Mouse (Mus musculus) adrenal gland, postnatal 10 days (tissue): ENCODE measurements at regions not wholly inside any gene's neighbourhood (a gene's known extent, or its start where the extent isn't known, plus 50 kb on each side); places are given as distances from the start of the nearest gene placed in this dataset.

ENCODE experiments used
- DNase-seq: peaks from one replicate; pipeline ENCODE4 v3.0.0; 2021; ENCODE audit warnings: mixed read lengths

GRCm38 (mm10) chr17:45824977-45825376 lies 91.3 kb upstream of the 1600014C23Rik start:
- no peak for DNase-seq

- DNase-seq, result no peak
Observed at GRCm38 (mm10) chr17:45823501-45823900, 89.9 kb upstream of the 1600014C23Rik start.

DNA sequence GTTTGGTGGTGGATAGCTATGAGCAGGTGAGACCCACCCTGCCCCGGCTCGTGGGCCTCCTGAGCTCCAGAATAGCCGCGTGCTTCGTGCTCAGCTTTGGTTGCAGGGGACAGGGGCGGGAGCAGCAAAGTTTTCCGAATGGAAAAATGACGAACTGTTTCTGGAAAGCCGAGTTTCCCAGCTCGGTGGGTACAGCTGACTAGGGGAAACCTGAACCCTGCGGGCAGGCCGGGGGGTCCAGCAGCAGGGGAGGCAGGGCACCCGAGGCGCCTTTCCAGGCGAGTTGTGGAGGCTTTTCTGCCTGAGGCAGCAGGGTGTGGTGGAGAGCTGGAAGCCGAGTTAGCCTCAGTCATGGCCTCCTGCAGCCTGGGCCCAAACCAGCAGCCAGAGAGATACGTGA lies 88.8 kb upstream of the 1600014C23Rik start:
- DNase-seq, result no peak

DNA sequence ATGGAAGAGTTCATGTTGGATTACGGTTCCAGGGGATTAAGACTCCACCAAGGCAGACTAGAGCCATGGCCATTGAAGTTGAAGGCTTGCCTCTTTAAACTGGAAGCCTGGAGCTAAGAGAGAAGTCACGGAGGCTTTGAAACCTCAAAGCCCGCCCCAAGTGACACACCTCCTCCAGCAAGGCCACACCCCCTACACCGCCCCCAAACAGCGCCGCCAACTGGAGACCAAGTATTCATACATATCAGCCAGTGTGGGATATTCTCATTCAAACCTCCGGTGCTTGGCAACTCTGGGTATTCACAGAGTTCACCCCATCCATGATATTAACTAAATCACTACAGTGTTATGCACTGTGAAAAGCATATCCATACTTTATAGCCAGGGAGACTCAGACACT lies 87.7 kb upstream of the 1600014C23Rik start:
- no peak for DNase-seq

DNA sequence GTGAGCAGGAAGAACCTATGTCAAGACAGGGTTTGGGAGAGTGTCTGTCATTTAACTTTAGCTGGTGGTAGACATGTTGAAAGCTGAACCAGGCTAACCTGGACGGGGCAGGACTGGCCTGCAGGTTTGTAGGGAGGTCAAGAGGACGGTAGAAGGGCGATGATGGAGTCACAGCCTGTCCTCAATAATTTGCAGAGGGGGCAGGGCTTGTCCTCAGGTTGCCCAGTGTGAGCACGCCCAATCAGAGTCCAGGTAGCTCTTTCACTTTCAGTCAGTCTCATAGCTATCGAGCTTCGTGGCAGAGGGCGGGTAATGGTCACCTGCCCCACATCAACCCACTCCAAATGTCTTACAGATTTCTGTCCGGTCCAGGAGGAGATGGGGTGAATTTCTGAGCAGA lies 85.5 kb upstream of the 1600014C23Rik start:
- DNase-seq, result no peak

- DNase-seq, result no peak
Observed at GRCm38 (mm10) chr17:45816566-45816965, 82.9 kb upstream of the 1600014C23Rik start.

GRCm38 (mm10) chr17:45815833-45816232 lies 82.2 kb upstream of the 1600014C23Rik start:
- DNase-seq, result peak; percentile 72

DNA sequence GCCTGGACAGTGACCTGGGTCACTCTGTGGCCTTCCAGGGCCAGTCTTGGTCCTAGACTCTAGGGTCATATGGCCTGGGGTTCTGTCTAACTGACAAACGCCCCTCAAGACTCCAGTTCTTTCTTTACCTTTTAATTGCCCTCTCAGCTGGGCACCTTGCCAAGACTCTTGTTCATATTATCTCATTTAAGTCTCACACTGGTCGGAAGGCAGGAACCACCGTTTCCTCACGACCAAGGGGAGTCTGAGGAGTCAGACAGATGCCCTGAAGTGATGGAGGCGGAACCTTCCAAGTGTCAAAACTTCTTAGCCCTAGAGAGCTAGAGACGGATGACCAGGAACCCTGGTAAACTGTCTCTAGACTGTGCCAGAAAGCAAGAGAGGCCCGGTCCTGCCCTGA lies 81.7 kb upstream of the 1600014C23Rik start:
- DNase-seq, result no peak

- DNase-seq, result no peak
Observed at GRCm38 (mm10) chr17:45814586-45814985, 80.9 kb upstream of the 1600014C23Rik start.

DNA sequence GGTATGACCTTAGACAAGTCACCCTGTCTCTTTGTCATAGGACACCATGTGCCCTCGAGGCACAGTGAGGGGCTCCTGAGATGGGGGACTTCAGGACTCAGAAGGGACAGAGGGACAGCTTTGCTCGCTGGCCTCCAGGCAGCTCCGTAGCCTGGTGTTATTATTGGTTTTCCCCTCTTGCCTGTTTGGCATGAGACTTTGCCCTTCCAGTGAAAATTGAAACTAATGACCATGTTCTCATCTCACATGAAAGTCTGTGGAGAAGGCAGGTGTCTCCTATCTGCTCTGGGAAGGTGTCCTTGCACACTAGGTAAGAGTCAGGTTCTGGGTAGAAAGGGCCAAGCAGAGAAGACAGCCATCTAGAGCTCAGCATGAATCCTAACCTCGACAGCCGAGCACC lies 80.3 kb upstream of the 1600014C23Rik start:
- no peak for DNase-seq

GRCm38 (mm10) chr17:45812289-45812955 lies 78.8 kb upstream of the 1600014C23Rik start:
- DNase-seq, result peak; percentile 80

DNA sequence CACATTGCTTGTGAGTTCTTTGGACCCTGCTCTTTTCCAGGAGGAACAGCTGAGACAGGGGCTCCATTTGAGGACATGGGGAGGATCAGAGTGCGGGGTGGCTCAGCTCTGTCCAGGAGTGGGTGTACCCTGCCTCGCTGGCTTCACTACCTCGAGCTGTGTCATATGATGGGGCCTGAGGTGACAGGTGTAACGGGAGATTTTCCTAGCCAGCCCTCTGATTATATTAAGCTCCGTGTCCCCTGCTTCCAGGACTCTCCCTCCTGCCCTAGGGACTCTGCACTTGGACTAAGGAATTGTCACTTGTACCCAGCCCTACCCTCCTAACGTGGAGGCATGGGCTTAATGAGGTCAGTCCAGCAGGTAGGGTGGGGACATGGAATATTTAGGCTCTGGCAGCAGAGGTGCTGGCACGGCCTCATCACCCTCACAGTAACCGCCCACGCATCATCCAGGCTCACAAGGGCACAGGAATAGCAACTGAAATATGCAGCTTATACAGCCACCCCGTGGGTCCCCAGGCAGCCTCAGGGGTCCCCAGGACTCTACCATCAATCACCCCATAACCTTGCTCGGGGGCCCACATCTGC lies 78.1 kb upstream of the 1600014C23Rik start:
- no peak for DNase-seq

GRCm38 (mm10) chr17:45809728-45810127 lies 76.1 kb upstream of the 1600014C23Rik start:
- no peak for DNase-seq

DNA sequence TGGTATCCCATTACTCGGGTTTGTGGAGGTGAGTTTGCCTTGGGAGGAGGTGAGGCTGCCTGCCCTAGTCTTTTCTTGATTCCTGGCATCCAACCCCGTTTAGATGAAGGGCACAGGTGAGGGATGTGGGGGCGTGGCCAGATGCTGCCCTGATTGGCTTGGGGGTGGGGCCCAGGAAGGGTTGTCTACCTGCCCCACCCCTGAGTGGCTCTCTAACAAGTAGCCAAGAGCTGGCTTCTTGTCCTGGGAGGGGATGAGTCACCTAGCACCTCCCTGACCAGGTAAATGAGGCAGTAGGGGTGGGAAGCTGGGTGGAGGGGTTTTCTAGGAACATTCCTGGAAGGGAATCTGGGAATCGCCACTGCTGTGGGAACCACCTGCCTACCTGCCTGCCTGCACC lies 74.7 kb upstream of the 1600014C23Rik start:
- no peak for DNase-seq

GRCm38 (mm10) chr17:45807452-45807851 lies 73.8 kb upstream of the 1600014C23Rik start:
- DNase-seq, result no peak

GRCm38 (mm10) chr17:45806831-45807230 lies 73.2 kb upstream of the 1600014C23Rik start:
- no peak for DNase-seq

DNA sequence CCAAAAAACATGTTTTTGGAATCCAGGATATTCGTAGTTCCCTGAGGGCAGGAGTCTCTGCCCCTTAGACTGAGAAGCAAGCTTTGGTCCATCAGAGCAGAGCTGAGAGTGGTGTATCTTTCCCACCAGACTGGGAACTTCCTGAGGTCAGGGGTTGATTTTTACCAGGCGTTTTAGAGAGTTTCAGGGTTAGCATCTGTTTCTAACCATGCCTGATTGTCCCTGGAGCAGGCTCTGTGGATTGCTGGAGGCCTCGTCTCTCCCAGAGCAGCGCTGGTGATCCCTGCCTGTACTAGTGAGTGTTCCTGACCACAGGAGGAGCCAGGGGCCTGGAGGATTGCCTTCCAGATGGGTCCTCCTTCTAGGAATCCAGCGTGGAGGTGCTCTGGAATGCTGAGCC lies 72.8 kb upstream of the 1600014C23Rik start:
- no peak for DNase-seq

- peak; percentile 41 for DNase-seq
Observed at GRCm38 (mm10) chr17:45805471-45806082, 71.9 kb upstream of the 1600014C23Rik start.

- peak; percentile 64 for DNase-seq
Observed at GRCm38 (mm10) chr17:45803331-45803730, 69.7 kb upstream of the 1600014C23Rik start.

DNA sequence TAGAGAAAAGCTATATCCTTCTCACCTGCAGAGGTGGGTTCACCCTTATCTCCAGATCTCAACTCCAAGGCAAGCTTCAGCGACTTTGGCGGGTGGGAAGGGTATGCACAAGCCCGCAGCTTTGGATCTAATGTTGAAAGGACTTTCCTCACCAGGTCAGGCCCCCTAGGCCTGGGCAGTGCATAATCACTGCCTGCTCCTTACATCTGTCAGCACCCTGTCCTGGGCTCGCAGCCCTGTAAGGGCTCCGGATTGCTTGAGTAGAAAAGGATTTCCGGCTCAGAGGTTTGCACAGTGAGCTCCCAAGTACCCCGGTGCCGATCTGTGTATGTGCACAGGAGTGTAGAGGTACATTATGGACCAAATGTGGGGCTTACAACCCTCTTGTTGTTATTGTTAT lies 68.8 kb upstream of the 1600014C23Rik start:
- DNase-seq, result no peak

- DNase-seq, result no peak
Observed at GRCm38 (mm10) chr17:45799725-45800124, 66.1 kb upstream of the 1600014C23Rik start.

DNA sequence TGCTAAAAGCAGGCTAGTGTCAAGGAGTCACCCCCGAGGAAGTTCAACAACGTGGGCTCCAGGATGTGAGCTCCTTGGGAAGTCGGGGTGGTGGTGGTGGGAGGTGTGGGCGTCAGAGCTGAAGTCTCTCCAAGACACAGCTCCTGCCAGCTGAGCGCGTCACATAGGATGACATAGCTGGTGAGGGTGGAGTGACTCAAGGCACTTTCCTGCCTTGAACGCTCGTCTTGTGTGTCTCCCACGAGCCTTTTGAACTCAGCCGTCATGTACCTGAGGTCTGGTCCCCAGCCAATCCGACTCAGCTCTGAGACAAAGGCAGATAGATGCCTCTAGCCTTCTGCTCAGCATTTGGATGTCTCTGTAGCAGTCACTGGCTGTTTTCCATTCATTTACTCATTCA lies 65.4 kb upstream of the 1600014C23Rik start:
- no peak for DNase-seq

DNA sequence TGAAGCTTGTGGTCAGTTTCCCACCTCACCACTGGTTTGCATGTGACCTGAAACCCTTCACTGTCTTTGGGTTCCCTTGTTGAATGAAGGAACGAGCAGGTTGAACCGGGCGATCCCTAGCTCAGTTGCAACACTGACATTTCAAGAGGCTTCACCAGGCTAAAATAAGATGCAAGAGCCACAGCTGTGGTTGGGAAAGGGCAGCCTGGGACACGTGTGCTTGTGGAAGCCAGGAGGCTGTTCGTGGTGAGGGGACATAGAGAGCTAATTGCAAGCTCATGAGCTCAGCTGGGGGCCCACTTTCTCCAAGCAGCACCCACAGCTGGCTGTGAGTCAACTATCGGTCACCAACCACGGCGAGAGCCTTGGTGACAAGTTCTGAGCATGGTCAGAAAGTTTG lies 64.8 kb upstream of the 1600014C23Rik start:
- no peak for DNase-seq

DNA sequence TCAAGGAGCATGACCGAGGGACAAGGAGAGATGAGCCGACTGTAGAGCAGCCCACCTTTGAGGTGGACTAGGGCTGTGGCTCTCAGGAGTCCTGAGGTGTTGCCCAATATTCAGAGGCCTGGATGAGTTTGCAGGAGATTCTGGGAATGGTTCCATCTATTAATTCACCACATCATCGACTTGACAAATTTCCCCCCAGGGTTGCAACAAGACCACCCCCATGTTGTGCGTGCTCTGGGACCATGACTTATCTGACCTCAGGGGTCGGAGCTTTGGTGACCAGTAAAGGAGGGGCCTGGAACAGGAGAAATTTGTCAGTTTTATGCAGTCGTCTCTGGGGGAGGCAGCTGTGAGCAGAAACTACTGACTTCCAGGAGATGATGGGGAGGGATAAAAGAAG lies 63.5 kb upstream of the 1600014C23Rik start:
- no peak for DNase-seq
